Mouse (Mus musculus) intestine, embryonic 16.5 days (tissue): ENCODE data around the gene Trim80. TPM values are rescaled to one million over a fixed set of nuclear protein-coding genes. Genes with fewer than 3 reads are reported as not detected.
"Not testable (repeated sequence)": the region's sequence is repeated elsewhere in the genome, so short reads cannot be mapped to it uniquely, and the experiment has no call there.

Source experiments
- ATAC-seq: fragments of 200-750 bp; cut with Nextera tagmentation; 2 replicates; pipeline ENCODE4 v1.8.0; 2017; ENCODE audit warnings: moderate TSS enrichment, moderate library complexity
- H3K27ac ChIP-seq: fragments of 300-500 bp; sonication (generic); 2 replicates; pipeline ENCODE4 v1.5.1; 2014; ENCODE audit warnings: mild to moderate bottlenecking, low read length
- H3K27me3 ChIP-seq: fragments of 300-500 bp; sonication (generic); replicated peaks from 2 replicates; pipeline ENCODE4 v1.6.1; 2014; ENCODE audit warnings: low read length, control low read depth, mixed read lengths; ENCODE audit not compliant: control insufficient read depth, insufficient read depth
- H3K36me3 ChIP-seq: fragments of 300-500 bp; sonication (generic); 2 replicates; pipeline ENCODE4 v1.6.1; 2014; ENCODE audit warnings: low read length, control low read depth; ENCODE audit not compliant: control insufficient read depth, insufficient read depth
- H3K4me1 ChIP-seq: fragments of 300-500 bp; sonication (generic); 2 replicates; pipeline ENCODE4 v1.6.1; 2014; ENCODE audit warnings: low read length, control low read depth, mixed read lengths; ENCODE audit not compliant: control insufficient read depth, insufficient read depth
- H3K4me2 ChIP-seq: fragments of 300-500 bp; sonication (generic); 2 replicates; pipeline ENCODE4 v1.6.1; 2014; ENCODE audit warnings: low read depth, low read length, control low read depth
- H3K4me3 ChIP-seq: fragments of 300-500 bp; sonication (generic); 2 replicates; pipeline ENCODE4 v1.5.1; 2014; ENCODE audit warnings: mild to moderate bottlenecking, low read length
- H3K9ac ChIP-seq: fragments of 300-500 bp; sonication (generic); 2 replicates; pipeline ENCODE4 v1.6.1; 2014; ENCODE audit warnings: low read depth, low read length
- H3K9me3 ChIP-seq: fragments of 300-500 bp; sonication (generic); 2 replicates; pipeline ENCODE4 v1.6.1; 2016; ENCODE audit warnings: low read length, control low read depth; ENCODE audit not compliant: control insufficient read depth
- WGBS: fragments of 180-500 bp; shearing (Covaris S2); extraction: QIAGEN DNeasy Blood & Tissue Kit; methylation state at CpG from one replicate; pipeline ENCODE4 v1.1.7; 2014; 5-methylcytosine and 5-hydroxymethylcytosine counted together
- microRNA-seq: library from miRNA; unstranded; fragments of <30 nt; microRNA quantifications from one replicate; pipeline ENCODE4, GENCODE M21; 2016
- polyA plus RNA-seq: library from polyadenylated mRNA; unstranded; fragments of >200 nt; fragmentation: Nextera tagmentation; extraction: Ambion mirVana; gene quantifications from 2 replicates; pipeline ENCODE4 v1.2.1, GENCODE M21; 2015

The Trim80 gene
- polyA plus RNA-seq, 1 experiment from 2014 or later: 1.4 TPM

DNA sequence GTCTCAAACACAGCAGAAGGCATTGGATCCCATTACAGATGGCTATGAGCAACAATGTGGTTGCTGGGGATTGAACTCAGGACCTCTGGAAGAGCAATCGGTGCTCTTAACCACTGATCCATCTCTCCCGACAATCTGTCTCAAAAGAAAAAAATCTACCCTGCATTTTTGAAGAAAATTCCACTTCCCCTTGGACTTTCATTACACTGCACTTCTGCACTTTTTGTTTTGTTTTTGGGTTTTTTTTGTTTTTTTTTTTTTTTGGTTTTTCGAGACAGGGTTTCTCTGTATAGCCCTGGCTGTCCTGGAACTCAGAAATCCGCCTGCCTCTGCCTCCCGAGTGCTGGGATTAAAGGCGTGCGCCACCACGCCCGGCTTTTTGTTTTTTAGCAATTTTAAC lies 56.2 kb downstream of the Trim80 start:
- not testable (repeated sequence) for ATAC-seq, H3K27ac ChIP-seq, H3K27me3 ChIP-seq

More for the DNA sequence above, 56.2 kb downstream of the Trim80 start:
- H3K4me2 ChIP-seq, H3K4me3 ChIP-seq, H3K9me3 ChIP-seq, H3K4me1 ChIP-seq, H3K9ac ChIP-seq: not testable (repeated sequence)
- H3K36me3 ChIP-seq: peaks cover 11% of the 10 kb centered on the region; the same call in 1 of the 2 replicates
- WGBS: 90% methylated on average over 9 of the region's 9 CpGs

Small RNA genes lying within 50 kb of the gene (microRNA-seq; reads per million reads assigned to microRNA genes)
- not detected for gene Mir3968

Other genes with a start within 250 kb of the Trim80 start
- gene Grin2c, start 173.3 kb upstream of the Trim80 start, polyA plus RNA-seq: 0.06 TPM in 1 of 2 replicates, not detected in the other
- gene Fdxr, start 163.5 kb upstream of the Trim80 start, polyA plus RNA-seq: 21.7 and 22.9 TPM in 2 replicates
- gene Fads6, start 142.9 kb upstream of the Trim80 start, polyA plus RNA-seq: 1.2 and 1.5 TPM in 2 replicates
- 0.11 TPM in 1 of 2 replicates, not detected in the other for gene Otop2, start 133.4 kb upstream of the Trim80 start, polyA plus RNA-seq
- 0.06 and 0.11 TPM in 2 replicates for gene Ush1g, start 118.5 kb upstream of the Trim80 start, polyA plus RNA-seq
- 1.5 and 2.1 TPM in 2 replicates for gene Otop3, start 105.8 kb upstream of the Trim80 start, polyA plus RNA-seq
- gene Hid1, start 72.8 kb upstream of the Trim80 start, polyA plus RNA-seq: 20.5 and 22.0 TPM in 2 replicates
- gene Cdr2l, start 58.6 kb upstream of the Trim80 start, polyA plus RNA-seq: 4.6 and 5.1 TPM in 2 replicates
- 180 and 194 TPM in 2 replicates for gene Mrpl58, start 36.8 kb upstream of the Trim80 start, polyA plus RNA-seq
- gene Atp5h, start 20.6 kb upstream of the Trim80 start, polyA plus RNA-seq: 985 and 1,025 TPM in 2 replicates
- 2.8 and 3.5 TPM in 2 replicates for gene Kctd2, start 20.4 kb upstream of the Trim80 start, polyA plus RNA-seq
- gene Slc16a5, start 21.9 kb downstream of the Trim80 start, polyA plus RNA-seq: 3.0 and 3.1 TPM in 2 replicates
- 8.0 and 9.2 TPM in 2 replicates for gene Armc7, start 35.1 kb downstream of the Trim80 start, polyA plus RNA-seq
- 166 and 174 TPM in 2 replicates for gene Nt5c, start 51.3 kb downstream of the Trim80 start, polyA plus RNA-seq
- gene Jpt1, start 73.8 kb downstream of the Trim80 start, polyA plus RNA-seq: 454 and 496 TPM in 2 replicates
- gene Sumo2, start 95.7 kb downstream of the Trim80 start, polyA plus RNA-seq: 581 and 669 TPM in 2 replicates
- 115 and 134 TPM in 2 replicates for gene Nup85, start 123.9 kb downstream of the Trim80 start, polyA plus RNA-seq
- gene Mrps7, start 163.4 kb downstream of the Trim80 start, polyA plus RNA-seq: 90.0 and 103 TPM in 2 replicates
- gene Gga3, start 163.5 kb downstream of the Trim80 start, polyA plus RNA-seq: 16.8 and 18.8 TPM in 2 replicates
- 33.5 and 34.5 TPM in 2 replicates for gene Mif4gd, start 172.4 kb downstream of the Trim80 start, polyA plus RNA-seq
- gene Slc25a19, start 187.8 kb downstream of the Trim80 start, polyA plus RNA-seq: 30.3 and 31.3 TPM in 2 replicates